Mouse (Mus musculus) spleen, adult 12 weeks (tissue): Measurements from ENCODE around the gene Zfp467.

ENCODE experiments used
- DNase-seq: peaks from one replicate; pipeline ENCODE4 v3.0.0; 2022; ENCODE audit warnings: low spot score

Zfp467 gene

DNA sequence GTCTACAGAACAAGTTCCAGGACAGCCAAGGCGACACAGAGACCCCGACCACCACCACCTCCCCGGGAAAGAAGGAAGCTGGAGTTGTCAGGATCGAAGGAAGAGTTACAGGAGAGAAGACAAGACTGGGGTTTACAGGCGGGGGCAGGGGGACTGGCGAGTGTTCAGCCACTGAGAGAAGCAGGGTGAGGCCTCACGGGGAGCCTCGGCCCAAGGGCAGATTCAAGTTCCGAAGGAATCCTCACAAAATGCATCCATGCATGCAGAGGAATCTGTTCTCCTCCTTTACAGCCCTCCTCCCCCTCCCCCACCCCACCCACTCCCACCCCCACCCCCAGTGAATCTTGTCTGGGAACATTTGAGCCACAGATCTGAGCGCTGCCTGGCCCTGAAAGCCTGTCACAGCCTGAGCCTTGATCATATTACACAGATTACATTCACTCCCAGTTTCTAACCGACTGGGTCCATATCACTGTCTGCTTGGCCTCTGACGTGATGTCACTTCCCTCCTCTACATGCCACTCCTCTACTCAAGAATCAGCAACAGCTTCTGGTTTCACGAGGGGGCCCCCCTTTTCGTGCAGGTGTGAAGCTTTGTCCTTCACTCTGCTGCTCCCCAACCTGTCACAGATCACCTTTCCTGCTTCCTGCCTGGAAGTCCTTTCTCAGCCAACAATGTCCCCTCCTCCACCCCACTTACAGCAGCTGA is 5.2 kb downstream of the Zfp467 start:
- no peak for DNase-seq

DNA sequence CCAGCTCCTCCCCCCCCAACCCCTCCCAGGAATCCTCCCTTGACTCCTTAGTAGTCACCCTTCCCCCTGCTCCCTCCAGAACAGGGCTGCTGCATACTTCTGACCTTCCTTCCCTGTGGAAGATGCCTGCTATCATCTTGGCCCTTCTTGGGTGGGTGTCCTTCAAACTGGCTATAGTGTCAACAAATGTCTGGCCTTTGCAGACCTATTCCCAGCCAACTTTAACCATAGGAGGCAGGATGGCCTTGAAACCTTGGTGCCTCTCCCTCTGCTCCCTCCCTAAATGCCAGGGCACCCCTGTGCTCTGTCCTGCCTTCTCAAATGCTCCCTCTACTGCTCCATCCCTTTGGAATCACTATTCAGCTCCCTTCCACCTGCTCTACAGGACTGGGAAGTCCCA is 6.0 kb downstream of the Zfp467 start:
- no peak for DNase-seq

DNA sequence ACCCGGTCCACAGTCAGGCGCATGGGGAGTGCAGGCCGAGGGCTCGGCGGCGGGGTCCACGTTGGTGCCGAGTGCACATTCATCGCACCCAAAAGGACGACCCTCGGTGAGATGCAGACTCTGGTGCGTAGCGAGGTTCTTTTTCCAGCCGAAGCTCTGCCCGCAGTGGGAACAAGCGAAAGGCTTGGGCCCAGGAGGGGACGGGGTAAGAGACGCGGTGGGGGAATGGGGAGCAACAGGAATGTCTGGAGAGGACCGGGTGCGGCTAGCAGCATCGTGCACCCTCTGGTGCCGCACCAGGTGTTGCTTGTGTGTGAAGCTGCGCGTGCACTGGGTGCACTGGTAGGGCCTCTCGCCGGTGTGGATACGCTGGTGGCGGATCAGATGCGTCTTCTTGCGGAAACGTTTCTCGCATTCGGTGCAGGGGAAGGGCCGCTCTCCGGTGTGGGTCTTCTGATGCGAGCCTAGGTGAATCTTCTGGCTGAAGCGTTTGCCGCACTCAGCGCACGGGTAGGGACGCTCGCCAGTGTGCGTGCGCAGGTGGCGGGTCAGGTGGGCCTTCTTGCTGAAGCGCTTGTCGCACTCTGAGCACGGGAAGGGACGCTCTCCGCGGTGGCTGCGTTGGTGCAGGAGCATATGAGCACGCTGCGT is 7.0 kb downstream of the Zfp467 start:
- no peak for DNase-seq

DNA sequence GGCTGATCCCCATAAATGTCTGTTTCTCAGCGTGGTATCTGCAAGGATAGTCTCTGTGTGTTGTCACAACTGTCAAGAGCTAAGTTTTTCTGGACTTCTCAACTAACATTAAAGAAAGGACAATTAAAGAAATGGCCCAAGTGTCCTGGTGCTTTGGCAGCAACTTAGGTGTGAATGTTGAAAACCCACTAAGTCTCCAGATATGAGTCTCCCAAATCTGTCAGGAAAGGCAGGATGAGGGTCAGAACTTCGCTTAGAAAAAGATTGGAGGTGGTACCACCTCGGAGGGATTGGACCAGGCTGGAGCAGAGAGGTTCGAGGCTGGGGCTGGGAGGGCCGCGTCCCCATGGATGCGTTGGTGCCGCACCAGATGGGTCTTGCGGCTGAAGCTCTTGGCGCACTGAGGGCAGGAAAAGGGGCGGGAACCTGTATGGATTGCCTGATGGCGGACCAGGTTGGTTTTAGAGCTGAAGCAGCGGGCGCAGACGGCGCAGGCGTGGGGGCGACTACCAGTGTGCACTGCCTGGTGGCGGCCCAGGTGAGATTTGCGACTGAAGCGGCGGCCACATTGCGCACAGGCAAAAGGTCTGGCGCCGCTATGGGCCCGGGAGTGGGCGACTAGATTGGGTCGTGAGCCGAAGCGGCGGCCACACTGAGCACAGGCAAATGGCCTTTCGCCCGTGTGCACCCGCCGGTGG is 7.8 kb downstream of the Zfp467 start:
- DNase-seq: no peak

DNA sequence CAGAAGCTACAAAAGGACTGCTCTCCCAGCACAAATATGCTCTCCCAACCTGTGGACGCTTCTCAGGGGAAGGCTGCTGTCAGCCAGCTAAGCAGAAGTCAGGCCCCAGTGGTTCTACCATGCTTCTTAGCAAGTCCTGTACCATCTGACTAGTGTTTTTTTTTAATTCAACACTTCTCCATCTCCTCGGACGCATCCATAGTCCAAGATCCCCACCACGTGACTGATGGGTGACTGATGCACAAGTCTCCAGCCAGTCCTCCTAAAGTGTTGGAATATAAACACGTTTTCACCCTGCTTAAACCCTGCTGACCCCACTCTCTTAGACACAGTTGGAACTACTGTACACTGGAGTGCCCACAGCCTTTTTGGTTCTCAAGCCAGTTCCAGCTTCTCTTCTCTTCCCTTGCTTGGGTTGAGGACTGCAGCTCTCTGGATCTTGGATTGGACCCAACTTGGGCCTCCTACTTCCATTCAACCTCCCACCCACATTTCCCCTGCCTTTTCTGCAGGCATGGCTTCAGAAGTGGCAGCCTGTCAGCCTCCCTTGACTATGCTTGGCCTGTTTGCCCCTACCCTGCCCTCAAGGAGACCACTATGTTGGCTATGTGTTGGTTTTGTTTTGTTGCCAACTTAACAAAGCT is 9.8 kb downstream of the Zfp467 start:
- DNase-seq: no peak

DNA sequence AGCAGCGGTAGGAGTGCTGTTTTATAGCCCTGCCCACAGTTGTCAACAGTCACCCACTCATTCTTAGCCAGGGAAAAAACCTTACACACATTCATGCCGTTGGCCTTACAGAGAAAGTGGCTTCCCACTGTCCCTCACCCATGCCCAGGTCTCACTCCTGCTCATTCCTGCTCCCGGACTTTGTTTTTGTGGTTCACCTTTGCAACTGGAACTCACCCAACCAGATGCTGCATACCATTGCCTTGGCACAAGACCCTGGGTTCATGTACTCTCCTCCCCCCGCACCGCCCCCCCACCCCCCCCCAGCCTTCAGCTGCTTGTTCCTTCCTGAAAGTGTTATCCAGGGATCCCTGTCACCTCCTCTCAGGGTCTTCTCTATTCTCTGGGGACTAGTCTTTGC is 10.5 kb downstream of the Zfp467 start:
- no peak for DNase-seq

DNA sequence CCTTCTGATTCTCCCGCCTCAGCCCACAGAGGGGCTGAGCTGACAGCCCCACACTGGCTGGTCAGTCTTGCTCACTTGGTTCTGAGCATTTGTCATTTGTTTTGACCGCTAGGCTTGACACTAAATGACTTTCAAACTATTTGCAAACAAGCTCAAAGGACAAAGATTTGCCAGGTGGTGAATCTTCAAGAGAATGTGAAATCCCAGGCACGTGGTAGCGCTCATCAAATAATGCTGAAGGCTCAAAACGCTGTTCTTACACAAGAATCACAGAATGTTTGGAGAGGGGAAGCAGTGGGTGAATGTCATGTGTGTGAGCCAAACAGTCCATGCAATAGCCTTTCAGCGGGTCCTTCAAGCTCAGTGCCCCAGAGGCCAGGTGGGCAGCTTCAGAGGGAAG is 11.0 kb downstream of the Zfp467 start:
- no peak for DNase-seq

DNA sequence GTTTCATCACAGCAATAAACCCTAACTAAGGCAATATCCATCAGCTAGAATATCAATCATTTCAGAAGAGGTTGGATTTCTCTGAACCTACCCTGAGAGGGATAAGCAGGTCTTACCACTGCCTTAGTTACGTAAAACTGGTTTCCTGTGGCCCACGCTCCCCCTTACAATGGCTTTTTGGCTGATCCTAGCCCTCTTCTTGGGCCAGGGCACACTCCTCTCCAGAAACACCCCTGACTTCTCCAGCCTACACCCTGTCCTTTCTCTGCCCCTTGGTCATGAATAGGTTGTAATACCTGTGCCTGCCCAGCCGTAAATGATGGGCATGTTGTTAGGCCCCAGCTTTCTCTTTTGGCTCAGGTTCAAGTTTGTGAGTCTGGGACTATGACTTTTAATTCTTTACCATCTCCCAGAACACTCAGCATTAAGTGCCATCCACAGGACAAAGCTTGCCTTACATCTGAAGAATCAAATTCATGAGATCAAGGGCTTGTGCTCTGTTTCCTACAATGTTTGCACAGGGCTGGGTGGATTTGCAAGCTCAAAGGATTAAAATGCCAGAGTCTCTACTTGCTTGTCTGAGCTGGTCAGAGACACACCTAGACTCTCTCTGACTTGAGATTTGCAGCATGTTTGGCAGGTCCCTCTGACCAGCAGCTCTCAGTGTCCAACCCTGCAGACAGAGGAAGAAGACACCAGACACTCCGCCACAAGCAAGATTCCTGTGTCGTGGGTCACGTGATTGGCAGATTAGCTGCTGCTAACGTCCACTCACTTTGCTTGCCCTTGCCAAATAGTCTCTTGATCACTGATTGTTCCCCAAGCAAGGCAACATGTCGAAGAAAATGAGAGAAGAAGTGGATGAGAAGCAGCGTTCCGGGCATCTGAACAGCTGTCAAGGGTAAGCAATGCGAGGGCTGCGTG is 12.5 kb downstream of the Zfp467 start:
- DNase-seq: no peak

DNA sequence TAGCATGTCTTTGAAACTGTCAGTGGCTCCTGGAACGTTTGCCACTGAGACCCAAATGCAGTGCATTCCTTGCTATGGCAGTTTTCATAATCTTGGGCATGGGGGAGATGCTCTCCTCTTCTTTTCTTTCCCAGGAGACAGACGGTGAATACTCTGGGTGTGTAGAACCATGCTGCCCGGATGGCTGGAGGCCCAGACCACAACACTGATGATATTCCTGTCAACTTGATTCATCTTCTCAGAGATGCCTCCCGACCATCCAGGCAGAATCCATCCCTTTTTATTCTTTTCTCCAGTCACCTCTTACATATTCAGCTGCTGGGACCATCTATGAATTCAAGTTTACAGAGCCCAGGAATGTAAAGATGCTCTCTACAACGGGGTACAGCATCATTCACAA is 14.9 kb downstream of the Zfp467 start:
- DNase-seq: no peak

DNA sequence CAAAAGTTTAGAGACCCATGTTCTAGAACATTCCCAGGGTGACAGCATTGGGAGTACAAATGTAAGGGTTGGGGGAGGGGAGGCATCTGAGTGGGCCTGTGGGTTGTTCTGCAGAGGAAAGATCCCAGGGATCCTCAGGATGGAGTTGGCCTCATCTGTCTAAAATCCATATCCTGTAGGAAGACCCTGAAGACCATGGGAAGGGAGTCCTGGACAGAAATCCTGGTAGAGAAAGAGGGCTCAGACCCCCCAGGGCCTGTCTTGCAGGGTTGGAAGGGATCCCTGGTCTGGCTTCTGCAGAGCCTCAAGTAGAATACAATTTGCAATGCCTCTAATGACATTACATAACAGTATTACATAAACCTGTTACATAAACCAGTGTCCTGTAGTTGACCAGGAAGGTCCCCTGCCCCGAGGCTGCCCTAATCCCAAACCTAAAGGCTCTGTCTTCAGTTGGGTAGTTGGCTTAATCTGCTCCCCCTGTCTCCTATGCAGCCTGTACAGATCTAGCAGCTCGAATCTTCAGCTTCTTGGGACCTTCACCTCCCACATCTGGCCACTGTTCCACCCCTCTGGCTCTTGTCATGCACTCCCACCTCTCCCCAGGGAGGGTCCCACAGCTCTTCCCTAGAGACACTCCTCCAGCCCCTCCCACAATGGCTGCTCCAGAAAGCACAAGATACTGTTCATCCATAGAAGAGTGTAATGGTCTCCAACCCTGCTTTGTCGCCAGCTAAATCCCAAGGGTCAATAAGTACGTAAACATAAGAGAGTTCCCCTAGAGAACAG is 16.7 kb downstream of the Zfp467 start:
- DNase-seq: no peak

DNA sequence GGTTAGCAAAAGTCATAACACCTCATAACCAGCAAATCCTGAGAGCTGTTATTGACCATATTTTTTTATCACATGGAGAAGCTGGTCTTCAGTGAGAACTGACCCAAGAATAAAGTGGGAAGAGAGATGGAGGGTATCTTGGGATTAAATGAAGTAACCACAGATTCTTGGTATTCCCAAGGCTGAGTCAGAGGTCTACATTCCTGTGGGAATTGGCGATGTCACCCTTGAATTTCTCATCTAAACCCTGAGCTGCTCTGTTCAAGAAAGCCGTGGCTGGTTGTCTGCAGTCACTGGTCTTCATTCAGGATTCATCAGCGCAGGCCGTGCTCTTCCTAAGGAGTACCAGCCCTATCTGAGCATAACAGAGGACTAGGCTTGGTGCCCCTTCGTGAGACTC is 18.7 kb downstream of the Zfp467 start:
- no peak for DNase-seq

DNA sequence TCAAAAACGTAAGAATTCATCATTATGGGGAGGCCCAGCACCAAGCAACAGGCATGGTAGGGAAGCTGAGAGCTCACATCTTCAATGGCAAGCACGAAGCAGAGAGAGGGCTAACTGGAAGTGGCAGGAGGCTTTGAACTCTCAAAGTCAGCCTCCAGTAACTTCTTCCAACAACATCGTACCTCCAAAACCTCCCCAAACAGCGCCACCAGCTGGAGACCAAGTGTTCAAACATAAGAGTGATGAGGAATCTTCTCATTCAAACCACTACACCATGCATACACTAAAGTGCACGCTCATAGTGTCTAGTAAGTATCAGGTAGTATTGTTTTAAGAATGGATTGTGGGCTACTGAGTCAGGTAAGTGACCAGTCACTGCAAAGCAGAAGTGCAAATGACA is 21.6 kb downstream of the Zfp467 start:
- no peak for DNase-seq

DNA sequence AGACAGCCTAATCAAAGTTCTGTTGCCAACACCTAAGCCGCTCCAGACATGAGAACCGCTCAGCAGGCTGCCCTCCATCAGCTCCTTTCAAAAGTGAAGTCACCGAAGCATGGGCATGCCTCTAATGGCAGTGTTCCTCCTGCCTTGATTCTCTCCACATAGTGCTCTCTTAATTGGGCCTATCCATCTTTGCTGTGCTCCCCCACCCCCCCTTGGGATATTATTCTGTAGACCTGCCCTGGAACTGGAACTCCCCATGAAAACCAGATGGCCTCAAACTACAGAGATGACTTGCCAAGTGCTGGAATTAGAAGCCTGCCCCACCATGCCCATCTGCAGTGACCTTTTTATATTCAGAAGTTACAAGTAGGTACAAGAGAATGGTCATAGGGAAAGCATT is 22.3 kb downstream of the Zfp467 start:
- DNase-seq: no peak

DNA sequence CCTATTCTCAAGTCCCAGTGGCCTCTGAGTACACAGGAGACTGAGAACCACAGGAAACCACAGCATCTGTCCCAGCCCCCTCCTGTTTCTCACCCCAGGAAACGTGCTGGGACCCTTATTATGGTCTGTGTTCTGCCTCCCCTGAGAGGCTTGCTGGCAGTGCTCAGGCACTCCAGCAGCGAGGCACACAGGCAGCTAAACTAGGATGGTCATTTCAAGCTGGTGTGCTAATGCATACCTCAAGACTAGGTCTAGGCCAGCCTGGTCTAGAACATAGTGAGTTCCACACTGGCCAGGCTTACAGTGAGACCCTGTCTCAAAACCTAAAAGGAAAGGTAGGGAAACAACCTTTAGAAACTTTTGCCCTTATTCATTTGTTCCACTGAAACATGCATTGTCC is 25.0 kb downstream of the Zfp467 start:
- DNase-seq: no peak

DNA sequence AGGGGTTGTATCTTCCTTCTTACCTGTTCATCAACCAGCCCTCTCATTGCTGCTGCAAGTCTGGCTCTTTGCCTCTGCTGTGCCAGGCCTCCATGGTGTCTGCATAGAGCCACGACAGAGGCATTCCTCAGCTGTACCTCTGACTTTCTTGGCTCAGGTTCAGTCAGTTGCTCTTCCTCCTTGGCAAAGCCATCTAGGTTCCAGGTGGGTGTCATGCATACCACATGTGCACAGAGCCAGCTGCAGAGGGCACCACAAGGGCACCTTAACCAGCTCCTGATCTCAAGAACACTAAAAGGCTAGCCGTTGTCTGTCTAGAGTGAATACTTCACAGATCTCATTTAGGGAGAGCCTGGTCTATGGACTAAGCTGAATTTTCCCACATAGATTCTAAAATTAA is 29.1 kb downstream of the Zfp467 start:
- DNase-seq: no peak

DNA sequence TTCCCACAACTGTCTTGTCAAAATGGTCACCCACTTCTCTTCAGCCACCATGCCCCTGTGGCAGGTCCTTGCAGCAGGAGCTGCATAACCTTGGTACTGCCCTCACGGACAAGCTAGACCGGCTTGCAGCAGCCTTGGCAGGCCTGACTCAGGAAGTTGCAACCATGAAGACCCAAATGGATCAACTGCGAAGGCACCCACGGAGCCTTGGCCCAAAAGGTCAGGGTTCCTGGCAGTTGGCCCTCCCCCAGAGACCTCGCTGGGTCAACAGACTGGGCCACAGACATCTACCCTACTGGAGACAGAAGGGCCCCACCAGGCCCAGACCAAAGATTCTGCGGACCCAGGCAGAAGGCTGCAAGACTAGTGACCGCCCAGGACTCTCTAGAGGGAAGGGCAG is 30.0 kb downstream of the Zfp467 start:
- DNase-seq: no peak

DNA sequence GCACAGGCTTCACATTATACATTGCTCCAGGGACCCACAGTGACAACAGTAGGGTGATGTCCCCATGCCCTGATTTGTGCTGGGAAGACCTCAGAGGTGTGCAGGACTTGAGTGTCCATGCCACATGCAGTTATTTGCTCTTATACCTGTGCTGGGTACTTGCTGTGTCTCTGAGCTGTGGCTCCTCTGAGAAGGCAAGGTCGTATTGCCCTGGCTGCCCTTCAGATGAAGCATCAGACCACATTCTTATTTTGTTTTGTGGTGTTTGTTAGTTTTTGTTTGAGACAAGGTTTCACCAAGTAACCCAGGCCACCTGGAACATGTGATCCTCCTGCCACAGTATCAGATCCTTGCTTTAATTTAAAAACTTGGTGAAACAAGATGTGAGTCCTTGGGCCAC is 30.7 kb downstream of the Zfp467 start:
- DNase-seq: no peak

DNA sequence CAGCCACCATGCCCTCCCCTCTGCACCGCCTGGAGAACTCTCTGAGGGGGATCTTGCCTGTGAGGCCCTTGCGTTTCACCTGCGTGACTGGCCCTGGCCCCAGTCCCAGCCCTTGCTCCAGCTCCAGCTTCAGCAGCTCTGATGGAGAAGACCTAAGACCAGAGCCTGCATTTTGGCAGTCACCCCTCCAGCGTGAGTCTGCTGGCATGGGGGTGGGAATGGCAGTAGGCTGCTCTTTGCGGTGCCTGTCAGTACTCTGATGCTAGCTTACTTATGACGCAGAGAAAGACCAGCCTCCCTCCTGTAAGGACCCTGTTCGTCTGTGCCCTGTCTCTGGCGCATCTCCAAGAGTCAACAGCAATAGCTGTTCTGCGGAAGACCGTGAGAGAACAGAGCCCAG is 32.5 kb downstream of the Zfp467 start:
- no peak for DNase-seq

DNA sequence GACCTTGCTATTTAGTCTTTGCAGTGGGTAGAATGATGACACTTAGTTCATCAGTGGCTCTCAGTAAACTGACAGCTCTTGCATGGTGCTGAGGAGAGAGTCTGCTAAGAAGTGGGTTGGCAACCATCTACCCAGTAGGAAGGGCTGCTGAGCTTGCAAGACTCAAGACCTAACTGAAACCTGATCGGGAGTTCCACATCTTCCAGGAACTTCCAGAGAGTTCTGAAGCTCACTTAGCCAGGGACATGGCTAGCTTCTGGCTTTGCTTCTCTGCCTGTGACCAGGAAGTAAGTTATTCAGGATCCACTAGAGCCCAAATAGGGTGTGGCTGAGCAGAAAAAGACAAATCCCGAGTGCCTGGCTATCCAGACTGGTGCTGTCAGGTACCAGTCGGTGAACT is 33.0 kb downstream of the Zfp467 start:
- DNase-seq: no peak

DNA sequence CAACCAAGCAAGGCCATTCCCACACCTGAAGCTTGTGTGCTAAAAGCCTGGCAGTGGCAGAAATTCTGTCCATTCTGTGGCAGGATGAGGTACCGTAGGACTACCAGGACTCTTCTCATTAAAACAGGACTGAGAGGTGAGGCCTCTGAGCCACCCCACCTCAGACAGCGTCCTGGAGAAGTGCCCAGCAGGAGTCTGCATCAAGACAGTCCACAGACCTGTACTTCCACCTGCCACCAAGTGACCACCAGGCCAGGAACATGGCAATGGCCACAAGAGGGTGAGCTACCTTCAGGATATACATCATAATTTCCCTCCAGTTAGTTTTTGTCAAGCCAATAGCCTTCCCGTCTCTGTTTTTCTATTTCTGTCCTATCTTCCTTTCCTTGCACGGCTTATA is 33.5 kb downstream of the Zfp467 start:
- no peak for DNase-seq
